Mouse (Mus musculus): ENCODE results near the gene Cdk20. TPM values are rescaled to one million over a fixed set of nuclear protein-coding genes. Genes with fewer than 3 reads are reported as not detected.
A peak's percentile ranks its signal among the peaks of the same experiment; 100 is the strongest.

The Cdk20 gene
- total RNA-seq (2021), result 10 to 100 TPM in 1 of 2 experiments, 1 to 10 TPM in 1; 10.0 to 10.8 TPM
- long read RNA-seq, experiment 1, full-length matches to known transcripts, result 11 of 15 reads
- long read RNA-seq, experiment 1, partial matches to known transcripts, result 2 of 15 reads
- long read RNA-seq, experiment 1, other reads (novel, unspliced or antisense), result 2 of 15 reads
- long read RNA-seq, experiment 2, full-length matches to known transcripts, result 5 of 10 reads
- long read RNA-seq, experiment 2, partial matches to known transcripts, result 1 of 10 reads
- long read RNA-seq, experiment 2, other reads (novel, unspliced or antisense), result 4 of 10 reads

DNA sequence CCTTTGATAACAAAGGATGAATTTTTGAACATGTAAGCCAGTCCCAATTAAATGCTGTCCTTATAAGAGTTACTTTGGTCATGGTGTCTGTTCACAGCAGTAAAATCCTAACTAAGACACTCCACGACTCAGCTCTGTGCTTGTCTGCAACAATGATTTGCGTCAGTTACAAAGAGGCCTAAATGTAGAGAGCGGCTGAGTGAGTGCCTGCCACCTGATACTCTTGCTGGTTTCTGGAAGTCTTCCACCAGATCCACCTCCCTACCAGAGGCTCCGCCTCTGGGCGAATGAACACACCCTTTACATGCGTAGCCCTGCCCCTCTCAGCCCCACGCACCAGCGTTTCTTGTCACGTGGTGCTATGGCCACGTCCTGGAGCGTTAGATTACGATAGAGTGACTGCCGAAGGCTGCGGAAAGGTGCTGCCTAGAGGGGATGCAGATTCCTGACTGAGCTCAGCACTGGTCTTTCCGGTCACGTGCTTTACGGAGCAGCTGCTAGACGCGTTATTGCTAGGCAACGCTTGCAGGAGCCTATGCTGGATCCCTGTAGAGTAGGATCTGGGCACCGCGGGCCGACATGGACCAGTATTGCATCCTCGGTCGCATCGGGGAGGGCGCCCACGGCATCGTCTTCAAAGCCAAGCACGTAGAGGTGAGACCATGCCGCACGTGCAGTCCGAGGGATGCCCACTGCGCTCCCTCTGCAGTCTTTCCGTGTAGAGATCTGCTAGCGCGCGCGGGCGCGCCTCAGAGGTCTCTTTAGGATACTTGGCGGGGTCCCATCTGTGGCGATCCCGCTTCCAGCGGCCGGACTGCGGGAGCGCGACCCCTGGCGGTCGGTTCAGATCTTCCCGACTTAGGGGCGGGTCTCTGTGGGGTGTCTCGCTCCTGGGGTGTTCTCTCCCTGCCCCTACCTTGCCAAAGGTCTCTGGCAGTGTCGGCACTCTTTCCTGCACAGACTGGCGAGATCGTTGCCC lies at the start of gene Cdk20:
TSS of gene Cdk20 (plus strand) at position 298 of the 979 bp plus-strand sequence.
- intact Hi-C loops (cut with DNase I), result loop anchor here (1.0 to 10.0 kb wide), 4 partner anchors 62 to 810 kb away; partner anchors contain the start of gene Ctsl
- peak; percentile 74 for TF ChIP-seq CTCF (IDR thresholded peaks at IDR 0.05)

GRCm38 (mm10) chr13:64384937-64385336 lies 47.2 kb upstream of the Cdk20 start:
- DNase-seq (ENCODE audit: extremely low spot score in 1 of 2, low spot score in 2 of 2), result no peak
- intact Hi-C loops (cut with DNase I), result no loop called here
- H3K27ac ChIP-seq, result no peak overlapping the region
- H3K4me3 ChIP-seq, result no peak overlapping the region
- no peak for TF ChIP-seq CTCF (IDR thresholded peaks at IDR 0.05)

More for the DNA sequence above, at the start of gene Cdk20:
- H3K27ac ChIP-seq, result peak within 1 kb of the TSS; percentile 88
- peak; percentile 89 to 91 for DNase-seq (ENCODE audit: extremely low spot score in 1 of 2, low spot score in 2 of 2)
- peak within 1 kb of the TSS; percentile 53 for H3K4me3 ChIP-seq

- DNase-seq (ENCODE audit: extremely low spot score in 1 of 2, low spot score in 2 of 2), result no peak
- intact Hi-C loops (cut with DNase I), result no loop called here
- TF ChIP-seq CTCF (IDR thresholded peaks at IDR 0.05), result no peak
These were observed 46.1 kb upstream of the Cdk20 start for GRCm38 (mm10) chr13:64386048-64386447.

DNA sequence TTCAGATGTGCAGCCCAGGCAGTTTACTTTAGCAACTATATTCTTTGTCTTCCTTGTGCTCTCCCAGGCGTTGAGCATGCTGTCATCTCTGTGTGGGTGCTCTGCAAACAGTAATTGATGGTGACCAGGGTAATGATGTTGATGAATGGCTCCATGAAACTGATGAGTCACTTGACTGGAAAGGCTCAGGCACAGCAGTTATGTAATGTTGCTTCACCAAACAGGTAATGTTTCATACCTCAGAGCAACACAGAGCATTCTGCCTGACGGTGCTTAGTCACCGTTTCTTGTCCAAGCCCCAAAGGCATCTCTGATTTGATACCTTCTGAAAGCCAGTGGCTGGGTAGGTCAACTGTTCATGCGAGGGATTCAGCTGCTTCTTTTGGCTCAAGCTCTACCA lies 43.7 kb upstream of the Cdk20 start:
- no peak for DNase-seq (ENCODE audit: extremely low spot score in 1 of 2, low spot score in 2 of 2)
- intact Hi-C loops (cut with DNase I), result no loop called here
- no peak for TF ChIP-seq CTCF (IDR thresholded peaks at IDR 0.05)
- Histone ChIP-seq H3K4me3 (no peak overlapping the region), H3K27ac (no peak overlapping the region)

More at GRCm38 (mm10) chr13:64386048-64386447, 46.1 kb upstream of the Cdk20 start:
- Histone ChIP-seq H3K4me3 (no peak overlapping the region), H3K27ac (no peak overlapping the region)

GRCm38 (mm10) chr13:64396979-64397378 lies 35.1 kb upstream of the Cdk20 start:
- H3K27ac ChIP-seq, result no peak overlapping the region
- intact Hi-C loops (cut with DNase I), result no loop called here
- TF ChIP-seq CTCF (IDR thresholded peaks at IDR 0.05), result no peak
- no peak for DNase-seq (ENCODE audit: extremely low spot score in 1 of 2, low spot score in 2 of 2)
- no peak overlapping the region for H3K4me3 ChIP-seq

DNA sequence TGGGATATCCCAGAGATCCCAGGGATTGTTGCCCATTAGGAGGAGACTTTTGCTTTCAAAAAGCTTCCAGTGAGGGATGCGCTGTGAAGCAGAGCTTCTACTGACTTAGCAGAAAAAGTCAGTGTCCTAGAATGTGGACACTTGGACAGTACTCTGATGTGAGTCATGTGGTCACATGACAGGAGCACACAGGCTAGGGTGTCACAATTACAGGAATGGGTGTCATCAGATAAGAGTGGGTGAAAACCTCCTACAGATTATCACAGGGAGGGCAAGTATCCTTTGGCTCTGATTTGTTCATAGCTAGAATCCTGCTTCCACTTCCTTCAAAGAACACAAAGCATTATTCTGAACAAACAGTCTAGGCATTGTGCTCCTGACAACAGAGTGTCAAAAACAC lies 34.0 kb upstream of the Cdk20 start:
- no peak for DNase-seq (ENCODE audit: extremely low spot score in 1 of 2, low spot score in 2 of 2)
- H3K4me3 ChIP-seq, result no peak overlapping the region
- intact Hi-C loops (cut with DNase I), result no loop called here

GRCm38 (mm10) chr13:64399906-64400305 lies 32.2 kb upstream of the Cdk20 start:
- no peak for TF ChIP-seq CTCF (IDR thresholded peaks at IDR 0.05)
- intact Hi-C loops (cut with DNase I), result no loop called here
- DNase-seq (ENCODE audit: extremely low spot score in 1 of 2, low spot score in 2 of 2), result no peak
- Histone ChIP-seq H3K27ac (no peak overlapping the region), H3K4me3 (no peak overlapping the region)

More for the DNA sequence above, 34.0 kb upstream of the Cdk20 start:
- H3K27ac ChIP-seq, result no peak overlapping the region
- TF ChIP-seq CTCF (IDR thresholded peaks at IDR 0.05), result no peak

DNA sequence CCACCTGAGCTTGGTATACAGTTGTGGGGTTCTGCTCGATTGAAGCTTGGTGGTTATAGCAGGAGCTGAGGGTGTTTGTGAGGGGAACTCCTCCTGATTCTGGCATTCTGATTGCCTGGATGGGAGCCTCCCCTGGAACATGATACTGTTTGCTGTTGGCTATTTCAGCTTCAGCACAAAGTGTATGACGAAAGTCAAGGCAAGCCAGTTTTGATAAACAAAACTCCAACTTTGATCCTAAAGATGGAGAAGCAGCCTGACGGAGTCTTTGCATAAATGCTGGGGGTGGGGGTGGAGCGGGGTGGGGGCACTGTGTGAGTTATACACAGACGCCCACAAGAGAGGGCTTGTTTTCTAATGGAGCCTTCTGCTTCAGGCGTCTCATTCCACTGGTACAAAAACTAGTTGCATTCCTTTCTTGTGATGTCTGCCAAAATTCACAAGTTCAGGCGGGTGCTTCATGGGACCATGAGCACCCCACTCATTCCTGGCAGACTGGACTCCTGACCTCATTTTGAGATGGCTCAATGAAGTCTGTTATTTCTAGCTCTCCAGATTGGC lies 31.2 kb upstream of the Cdk20 start:
- no peak overlapping the region for H3K4me3 ChIP-seq
- no peak overlapping the region for H3K27ac ChIP-seq
- DNase-seq (ENCODE audit: extremely low spot score in 1 of 2, low spot score in 2 of 2), result no peak
- intact Hi-C loops (cut with DNase I), result no loop called here
- TF ChIP-seq CTCF (IDR thresholded peaks at IDR 0.05), result no peak

GRCm38 (mm10) chr13:64402006-64402405 lies 30.1 kb upstream of the Cdk20 start:
- Histone ChIP-seq H3K27ac (no peak overlapping the region), H3K4me3 (no peak overlapping the region)
- no peak for DNase-seq (ENCODE audit: extremely low spot score in 1 of 2, low spot score in 2 of 2)
- intact Hi-C loops (cut with DNase I), result no loop called here
- TF ChIP-seq CTCF (IDR thresholded peaks at IDR 0.05), result no peak

GRCm38 (mm10) chr13:64402504-64402949 lies 29.6 kb upstream of the Cdk20 start:
- H3K27ac ChIP-seq, result no peak overlapping the region
- no peak for DNase-seq (ENCODE audit: extremely low spot score in 1 of 2, low spot score in 2 of 2)
- no peak overlapping the region for H3K4me3 ChIP-seq
- intact Hi-C loops (cut with DNase I), result no loop called here
- TF ChIP-seq CTCF (IDR thresholded peaks at IDR 0.05), result no peak

DNA sequence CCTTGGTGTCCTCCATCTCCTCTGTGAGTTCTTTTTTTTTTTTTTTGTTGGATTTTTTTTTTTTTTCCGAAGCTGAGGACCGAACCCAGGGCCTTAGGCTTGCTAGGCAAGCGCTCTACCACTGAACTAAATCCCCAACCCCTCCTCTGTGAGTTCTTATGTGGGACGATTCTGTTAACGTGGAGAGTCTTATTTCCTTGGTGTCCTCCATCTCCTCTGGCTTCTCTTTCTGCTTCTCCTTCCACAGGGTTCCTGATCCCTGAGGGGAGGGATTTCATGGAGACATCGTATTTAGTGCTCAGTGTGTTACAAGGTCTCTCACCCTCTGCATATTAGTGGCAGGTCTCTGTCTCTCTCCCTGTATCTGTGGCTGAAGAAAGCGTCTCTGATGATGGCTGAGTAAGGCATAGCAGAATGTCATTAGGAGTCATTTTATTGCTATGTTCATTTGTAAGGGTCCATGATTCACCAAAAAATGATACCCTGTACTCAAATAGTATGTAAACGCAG lies 29.1 kb upstream of the Cdk20 start:
- DNase-seq (ENCODE audit: extremely low spot score in 1 of 2, low spot score in 2 of 2), result no peak
- no peak overlapping the region for H3K4me3 ChIP-seq
- intact Hi-C loops (cut with DNase I), result no loop called here
- TF ChIP-seq CTCF (IDR thresholded peaks at IDR 0.05), result no peak
- H3K27ac ChIP-seq, result no peak overlapping the region
